Mouse (Mus musculus) MEL (cell line): ENCODE data around the gene Mrpl30.

ENCODE experiments used
- CHD1 ChIP-seq: IDR thresholded peaks from 2 replicates; pipeline ENCODE4 v1.6.1; 2012; ENCODE audit warnings: low read depth, mild to moderate bottlenecking, inconsistent platforms, low read length, improper control_type of control experiment
- CTCF ChIP-seq, 3 experiments: IDR thresholded peaks in 2 of 3; conservative IDR thresholded peaks in 1 of 3; 2 replicates each; pipeline ENCODE4 v1.5.1; 2011 to 2012; ENCODE audit warnings: low read length in 3 of 3, low read depth in 2 of 3, mild to moderate bottlenecking in 2 of 3, improper control_type of control experiment in 1 of 3, inconsistent platforms in 1 of 3, mixed read lengths in 1 of 3, moderate library complexity in 1 of 3; ENCODE audit not compliant: control insufficient read depth in 1 of 3, insufficient read depth in 1 of 3, poor library complexity in 1 of 3, severe bottlenecking in 1 of 3
- GATA1 ChIP-seq: IDR thresholded peaks from 2 replicates; pipeline ENCODE4 v1.6.1; 2011; ENCODE audit warnings: low read depth, low read length, improper control_type of control experiment
- MXI1 ChIP-seq: IDR thresholded peaks from 2 replicates; pipeline ENCODE4 v1.6.1; 2011; ENCODE audit warnings: mild to moderate bottlenecking, low read depth, low read length, improper control_type of control experiment
- POLR2A ChIP-seq, 2 experiments: IDR thresholded peaks; 2 replicates each; pipeline ENCODE4 v1.6.1; 2011 to 2012; ENCODE audit warnings: low read length in 2 of 2, mild to moderate bottlenecking in 2 of 2, control low read depth in 1 of 2, improper control_type of control experiment in 1 of 2, low read depth in 1 of 2, moderate library complexity in 1 of 2; ENCODE audit not compliant: control insufficient read depth in 1 of 2, insufficient read depth in 1 of 2, poor library complexity in 1 of 2
- SIN3A ChIP-seq: IDR thresholded peaks from 2 replicates; pipeline ENCODE4 v1.6.1; 2012; ENCODE audit warnings: low read length, improper control_type of control experiment, inconsistent platforms
- SMC3 ChIP-seq: IDR thresholded peaks from 2 replicates; pipeline ENCODE4 v1.6.1; 2011; ENCODE audit warnings: low read depth, low read length, improper control_type of control experiment
- TAL1 ChIP-seq: IDR thresholded peaks from 2 replicates; pipeline ENCODE4 v1.6.1; 2012; ENCODE audit warnings: mild to moderate bottlenecking, inconsistent platforms, low read length, moderate library complexity, mixed read lengths
- UBTF ChIP-seq: IDR thresholded peaks from 2 replicates; pipeline ENCODE4 v1.6.1; 2012; ENCODE audit warnings: low read depth, mild to moderate bottlenecking, inconsistent platforms, low read length, improper control_type of control experiment, moderate library complexity, borderline replicate concordance; ENCODE audit not compliant: insufficient read depth
- ZC3H11A ChIP-seq: IDR thresholded peaks from 2 replicates; pipeline ENCODE4 v1.6.1; 2012; ENCODE audit warnings: low read depth, mild to moderate bottlenecking, inconsistent platforms, low read length, improper control_type of control experiment
- ZNF384 ChIP-seq: IDR thresholded peaks from 2 replicates; pipeline ENCODE4 v1.6.1; 2012; ENCODE audit warnings: low read depth, mild to moderate bottlenecking, inconsistent platforms, low read length, improper control_type of control experiment

DNA sequence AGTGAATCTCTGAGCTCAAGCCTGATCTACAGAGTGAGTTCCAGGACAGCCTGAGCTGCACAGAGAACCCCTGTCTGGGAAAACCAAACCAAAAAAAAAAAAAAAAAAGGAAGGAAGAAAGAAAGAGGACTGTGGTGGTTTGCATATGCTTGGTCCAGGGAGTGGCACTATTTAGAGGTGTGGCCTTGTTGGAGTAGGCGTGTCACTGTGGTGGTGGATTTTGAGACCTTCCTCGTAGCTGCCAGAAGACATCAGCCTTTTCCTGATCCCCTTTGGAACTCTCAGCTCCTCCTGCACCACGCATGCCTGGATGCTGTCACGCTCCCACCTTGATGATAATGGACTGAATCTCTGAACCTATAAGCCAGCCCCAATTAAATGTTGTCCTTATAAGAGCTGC, 6.9 kb upstream of the Mrpl30 start:
- TF ChIP-seq CTCF (IDR thresholded peaks at IDR 0.05 in 2 of 3, conservative IDR thresholded peaks at IDR 0.05 in 1 of 3; ENCODE audit: control insufficient read depth in 1 of 3, insufficient read depth in 1 of 3, low read depth in 2 of 3, low read length in 3 of 3, poor library complexity in 1 of 3, severe bottlenecking in 1 of 3) (no peak), POLR2A (IDR thresholded peaks at IDR 0.05; ENCODE audit: control insufficient read depth in 1 of 2, insufficient read depth in 1 of 2, low read depth in 1 of 2, low read length in 2 of 2, poor library complexity in 1 of 2) (no peak), GATA1 (no peak), SIN3A (no peak), UBTF (no peak), CHD1 (no peak), ZNF384 (peak; percentile 32; the same call in 1 of the 2 replicates), TAL1 (no peak), SMC3 (no peak), MXI1 (no peak), ZC3H11A (no peak)
